Mouse (Mus musculus) liver, embryonic 13.5 days (tissue): ENCODE results near the gene Gm6351. TPM values are rescaled to one million over a fixed set of nuclear protein-coding genes. Genes with fewer than 3 reads are reported as not detected.
"Not testable (repeated sequence)": the region's sequence is repeated elsewhere in the genome, so short reads cannot be mapped to it uniquely, and the experiment has no call there.

Experiments used
- ATAC-seq: fragments of 200-750 bp; cut with Nextera tagmentation; 2 replicates; pipeline ENCODE4 v1.8.0; 2017; ENCODE audit warnings: low read depth, mild to moderate bottlenecking, moderate number of reproducible peaks, moderate library complexity
- DNase-seq: peaks from one replicate; pipeline ENCODE4 v3.0.0; 2022
- H3K27ac ChIP-seq: fragments of 300-500 bp; sonication (generic); 2 replicates; pipeline ENCODE4 v1.5.1; 2015; ENCODE audit warnings: moderate library complexity, mild to moderate bottlenecking, inconsistent platforms
- H3K27me3 ChIP-seq: fragments of 300-500 bp; sonication (generic); 2 replicates; pipeline ENCODE4 v1.6.1; 2015; ENCODE audit warnings: mild to moderate bottlenecking, inconsistent platforms
- H3K36me3 ChIP-seq: fragments of 300-500 bp; sonication (generic); 2 replicates; pipeline ENCODE4 v1.6.1; 2015; ENCODE audit warnings: mild to moderate bottlenecking, inconsistent platforms
- H3K4me1 ChIP-seq: fragments of 300-500 bp; sonication (generic); replicated peaks from 2 replicates; pipeline ENCODE4 v1.6.1; 2015; ENCODE audit warnings: inconsistent platforms
- H3K4me2 ChIP-seq: fragments of 300-500 bp; sonication (generic); 2 replicates; pipeline ENCODE4 v1.6.1; 2015; ENCODE audit warnings: inconsistent platforms, mild to moderate bottlenecking, moderate library complexity
- H3K4me3 ChIP-seq: fragments of 300-500 bp; sonication (generic); replicated peaks from 2 replicates; pipeline ENCODE4 v1.5.1; 2015; ENCODE audit warnings: mild to moderate bottlenecking, inconsistent platforms
- H3K9ac ChIP-seq: fragments of 300-500 bp; sonication (generic); 2 replicates; pipeline ENCODE4 v1.6.1; 2015; ENCODE audit warnings: mild to moderate bottlenecking, inconsistent platforms
- H3K9me3 ChIP-seq: fragments of 300-500 bp; sonication (generic); replicated peaks from 2 replicates; pipeline ENCODE4 v1.6.1; 2016; ENCODE audit warnings: inconsistent platforms
- WGBS: fragments of 180-500 bp; shearing (Covaris S2); methylation state at CpG from one replicate; pipeline ENCODE4 v1.1.7; 2015; ENCODE audit not compliant: insufficient replicate concordance; 5-methylcytosine and 5-hydroxymethylcytosine counted together
- polyA plus RNA-seq: library from polyadenylated mRNA; unstranded; fragments of >200 nt; fragmentation: Nextera tagmentation; extraction: Ambion mirVana; gene quantifications from 2 replicates; pipeline ENCODE4 v1.2.1, GENCODE M21; 2015

Gene Gm6351
- polyA plus RNA-seq = not detected in 2 replicates

DNA sequence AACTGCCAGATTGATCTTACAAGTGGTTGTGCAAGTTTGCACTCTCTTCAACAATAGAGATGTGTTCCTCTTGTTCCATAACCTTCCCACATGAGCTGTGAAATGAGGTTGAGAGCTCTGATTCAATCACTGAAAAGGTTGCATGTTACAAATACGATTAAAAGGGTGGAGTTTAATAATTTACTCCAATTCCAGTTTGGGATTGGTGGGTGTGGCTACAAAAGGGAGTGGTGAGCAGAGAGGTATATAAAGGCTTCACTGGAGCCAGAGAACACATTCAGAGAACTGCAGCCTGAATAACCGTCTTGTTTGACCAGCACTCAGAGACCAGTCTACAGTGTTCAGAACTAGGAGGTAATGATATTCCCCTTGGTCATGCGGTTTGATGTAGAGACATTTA lies at the start of gene Gm6351:
TSS of gene Gm6351 (plus strand) at position 301 of the 400 bp plus-strand sequence.
- not testable (repeated sequence) for H3K4me3 ChIP-seq, ATAC-seq, H3K27me3 ChIP-seq, H3K4me1 ChIP-seq, H3K36me3 ChIP-seq, H3K4me2 ChIP-seq, DNase-seq, H3K9ac ChIP-seq, H3K9me3 ChIP-seq, H3K27ac ChIP-seq
- WGBS = no CpG with 5 or more reads among the region's 3 CpGs

DNA sequence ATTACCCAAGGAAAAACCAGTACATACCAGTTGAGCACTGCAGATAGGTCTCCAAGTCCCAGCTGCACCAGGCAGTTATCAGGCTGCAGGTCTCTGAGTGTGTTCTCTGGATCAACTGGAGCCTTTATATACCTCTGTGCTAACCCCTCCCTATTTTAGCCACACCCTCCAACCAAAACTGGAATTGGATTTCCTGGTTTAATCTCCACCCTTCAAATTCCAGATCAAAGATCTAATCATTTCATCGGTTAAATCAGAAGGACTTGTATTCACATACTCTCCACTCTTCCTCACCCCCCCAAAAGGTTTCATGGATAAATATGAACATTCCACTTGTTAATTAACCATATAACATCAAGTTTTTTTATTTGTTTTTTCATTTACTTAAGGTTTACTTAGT lies 5.7 kb upstream of the Gm6351 start, which contains the start of gene BC061212:
TSS of gene BC061212 (minus strand) at position 101 of the 400 bp plus-strand sequence.
- H3K9me3 ChIP-seq, H3K9ac ChIP-seq, ATAC-seq, H3K4me2 ChIP-seq, H3K4me1 ChIP-seq, DNase-seq, H3K36me3 ChIP-seq, H3K27me3 ChIP-seq, H3K4me3 ChIP-seq, H3K27ac ChIP-seq: not testable (repeated sequence)
- no CpG with 5 or more reads among the region's 1 CpGs for WGBS

Other genes with a start within 250 kb of the Gm6351 start
- gene Gm7792, start 232.6 kb upstream of the Gm6351 start, polyA plus RNA-seq = not detected in 2 replicates
- gene Gm16429, start 147.3 kb upstream of the Gm6351 start, polyA plus RNA-seq = not detected in 2 replicates
- gene BC061212, start 5.8 kb upstream of the Gm6351 start, polyA plus RNA-seq = not detected in 2 replicates
- gene Gm3106, start 141.6 kb downstream of the Gm6351 start, polyA plus RNA-seq = not detected in 2 replicates
- not detected in 2 replicates for gene A430089I19Rik, start 230.4 kb downstream of the Gm6351 start, polyA plus RNA-seq
- not detected in 2 replicates for gene Gm6502, start 238.1 kb downstream of the Gm6351 start, polyA plus RNA-seq